Mouse (Mus musculus) layer of hippocampus, postnatal 10 days (tissue): Measurements from ENCODE around the gene Thra. TPM values are rescaled to one million over a fixed set of nuclear protein-coding genes. Genes with fewer than 3 reads are reported as not detected.
A peak's percentile ranks its signal among the peaks of the same experiment; 100 is the strongest.

Experiments
- DNase-seq, 2 experiments: peaks; one replicate each; pipeline ENCODE4 v3.0.0; 2021; ENCODE audit warnings: low spot score in 2 of 2
- total RNA-seq, 2 experiments: library from RNA; stranded (reverse); gene quantifications; 2 replicates each; pipeline ENCODE4 v1.2.3; 2021

The Thra gene
- total RNA-seq, 2 experiments from 2014 or later, result 1,331 to 1,411 TPM

- DNase-seq, result peak in 1 of 2 experiments; percentile 49
Observed at GRCm38 (mm10) chr11:98762756-98763501, 22.5 kb downstream of the Thra start.

- no peak for DNase-seq
Observed at GRCm38 (mm10) chr11:98763502-98763861, 23.0 kb downstream of the Thra start.

- no peak for DNase-seq
Observed at GRCm38 (mm10) chr11:98764091-98764490, 23.7 kb downstream of the Thra start.

GRCm38 (mm10) chr11:98764746-98765145, 24.3 kb downstream of the Thra start:
- no peak for DNase-seq

GRCm38 (mm10) chr11:98765421-98766309, 25.2 kb downstream of the Thra start:
- peak in 1 of 2 experiments; percentile 56 for DNase-seq

GRCm38 (mm10) chr11:98766346-98766745, 25.9 kb downstream of the Thra start:
- no peak for DNase-seq

GRCm38 (mm10) chr11:98766816-98767215, 26.4 kb downstream of the Thra start:
- no peak for DNase-seq

- peak in 1 of 2 experiments; percentile 70 for DNase-seq
Observed at GRCm38 (mm10) chr11:98767276-98767675, 26.8 kb downstream of the Thra start.

GRCm38 (mm10) chr11:98767713-98768112, 27.3 kb downstream of the Thra start:
- peak in 1 of 2 experiments; percentile 37 for DNase-seq

- peak; percentile 54 to 58 for DNase-seq
Observed at GRCm38 (mm10) chr11:98768127-98769006, 27.9 kb downstream of the Thra start.

GRCm38 (mm10) chr11:98769007-98769954, 28.8 kb downstream of the Thra start:
- DNase-seq, result no peak

- peak; percentile 60 to 67 for DNase-seq
Observed at GRCm38 (mm10) chr11:98770096-98770975, 29.9 kb downstream of the Thra start.

- no peak for DNase-seq
Observed at GRCm38 (mm10) chr11:98771131-98771530, 30.7 kb downstream of the Thra start.

- peak in 1 of 2 experiments; percentile 53 for DNase-seq
Observed at GRCm38 (mm10) chr11:98771844-98772525, 31.5 kb downstream of the Thra start.

- peak in 1 of 2 experiments; percentile 48 for DNase-seq
Observed at GRCm38 (mm10) chr11:98772667-98773171, 32.3 kb downstream of the Thra start.

GRCm38 (mm10) chr11:98773635-98774295, 33.3 kb downstream of the Thra start:
- peak; percentile 97 to 98 for DNase-seq

- DNase-seq, result peak in 1 of 2 experiments; percentile 42
Observed at GRCm38 (mm10) chr11:98774582-98775347, 34.3 kb downstream of the Thra start, which contains the start of gene Nr1d1. Gene Nr1d1, minus strand, starts transcription at chr11:98775333.
